Mouse (Mus musculus): ENCODE results near the gene Myocos.

DNA sequence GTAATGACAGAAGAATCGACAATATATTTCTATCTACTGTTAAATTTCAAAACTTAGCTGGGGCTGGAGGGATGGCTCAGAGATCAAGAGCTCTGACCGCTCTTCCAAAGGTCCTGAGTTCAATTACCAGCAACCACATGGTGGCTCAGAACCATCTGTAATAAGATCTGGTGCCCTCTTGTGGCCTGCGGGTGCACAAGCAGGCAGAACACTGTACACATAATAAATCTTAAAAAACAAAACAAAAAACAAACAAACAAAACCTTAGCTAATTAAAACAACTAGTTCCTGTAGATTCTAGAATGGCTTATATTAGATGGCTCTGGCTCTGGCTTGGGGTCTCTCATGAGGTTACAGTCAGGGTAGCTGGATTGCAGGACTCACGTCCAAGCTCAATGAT lies 37.5 kb downstream of the Myocos start:
- TF ChIP-seq CTCF (conservative IDR thresholded peaks at IDR 0.05; ENCODE audit: insufficient read depth, insufficient read length, low read depth, low read length) = peak; percentile 53
- no peak for TF ChIP-seq POLR2A (IDR thresholded peaks at IDR 0.05; ENCODE audit: low read depth, low read length)

Measured in kidney, adult 2 months (tissue).